Mouse (Mus musculus) kidney, postnatal 25 days (tissue): Measurements from ENCODE around the gene Mcm10.

ENCODE experiments used
- DNase-seq, 2 experiments: peaks; one replicate each; pipeline ENCODE4 v3.0.0; 2021; ENCODE audit warnings: mixed read lengths in 2 of 2

Mcm10 gene

DNA sequence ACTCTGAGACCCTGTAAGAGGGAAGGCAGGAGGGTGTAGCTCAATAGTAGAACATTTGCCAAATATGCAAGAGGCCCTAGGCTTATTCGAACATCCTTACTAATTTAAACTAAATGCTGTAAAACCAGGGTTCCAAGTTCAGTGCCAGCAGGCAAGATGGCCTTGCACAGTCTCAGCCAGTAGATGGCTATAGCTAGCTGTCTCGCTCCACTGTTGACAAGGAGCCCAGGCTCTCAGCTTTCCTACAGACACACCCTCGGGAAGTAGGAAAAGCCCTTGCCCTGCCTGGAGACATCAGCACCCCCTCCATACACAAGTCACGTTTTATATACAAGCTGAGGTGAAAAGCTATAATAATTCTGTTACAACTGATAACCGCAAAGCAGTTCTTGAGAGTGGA lies 20.1 kb upstream of the Mcm10 start:
- no peak for DNase-seq

DNA sequence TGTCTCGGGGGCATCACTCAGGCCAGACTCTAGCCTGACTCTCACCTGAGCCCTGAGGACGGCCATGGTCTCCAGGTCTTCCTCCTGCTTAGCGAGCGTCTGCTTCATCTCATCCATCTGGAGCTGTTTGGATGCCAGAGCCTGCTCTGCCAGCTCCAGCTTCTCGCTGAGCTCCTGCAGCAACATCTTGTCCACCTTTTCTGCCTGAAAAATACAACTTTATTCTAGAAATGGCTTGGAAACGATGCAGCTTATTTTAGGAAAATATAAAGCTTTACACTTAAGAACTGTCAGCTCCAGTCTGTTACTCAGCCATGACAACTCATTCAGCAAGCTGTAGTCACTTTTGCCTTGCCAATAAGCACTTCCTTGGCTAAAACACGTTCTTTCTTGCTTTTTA lies 18.6 kb upstream of the Mcm10 start:
- DNase-seq, result no peak

DNA sequence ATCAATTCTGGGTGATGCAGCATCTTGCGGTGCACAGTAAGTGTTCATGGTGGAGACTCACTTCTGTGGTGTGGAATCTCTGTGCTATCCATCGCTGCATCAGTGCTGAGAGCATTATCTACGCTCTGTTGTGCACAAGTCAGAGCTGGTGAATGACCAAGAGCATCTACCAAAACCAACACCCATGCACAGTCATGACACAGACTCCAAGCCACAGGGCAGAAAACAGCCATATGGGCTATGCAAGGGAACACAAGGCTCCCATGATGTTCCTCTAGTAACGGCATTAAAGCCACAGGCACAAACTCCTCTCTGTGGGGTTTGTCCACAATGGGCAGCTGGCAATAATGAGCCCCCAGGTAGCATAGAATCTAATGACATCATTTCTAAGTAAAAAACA lies 17.2 kb upstream of the Mcm10 start:
- DNase-seq, result no peak

DNA sequence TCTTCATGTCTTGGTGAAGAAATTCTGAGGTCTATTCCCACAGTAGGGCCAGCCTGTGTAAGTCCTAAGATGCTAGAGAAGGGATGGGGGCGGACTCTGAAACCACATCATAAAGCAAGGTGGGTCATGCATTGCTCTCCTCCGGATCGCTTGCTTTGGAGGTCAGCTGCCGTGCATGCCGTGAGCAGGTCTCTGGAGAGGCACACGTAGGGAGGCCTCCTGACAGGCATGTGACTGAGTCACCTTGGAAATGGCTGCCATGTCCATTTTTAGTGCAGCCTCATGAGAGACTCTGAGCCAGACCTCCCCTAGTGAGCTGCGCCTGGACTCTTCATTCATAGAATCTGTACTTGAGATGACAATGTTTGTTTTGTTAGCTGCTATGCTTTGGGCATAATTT lies 15.5 kb upstream of the Mcm10 start:
- no peak for DNase-seq

DNA sequence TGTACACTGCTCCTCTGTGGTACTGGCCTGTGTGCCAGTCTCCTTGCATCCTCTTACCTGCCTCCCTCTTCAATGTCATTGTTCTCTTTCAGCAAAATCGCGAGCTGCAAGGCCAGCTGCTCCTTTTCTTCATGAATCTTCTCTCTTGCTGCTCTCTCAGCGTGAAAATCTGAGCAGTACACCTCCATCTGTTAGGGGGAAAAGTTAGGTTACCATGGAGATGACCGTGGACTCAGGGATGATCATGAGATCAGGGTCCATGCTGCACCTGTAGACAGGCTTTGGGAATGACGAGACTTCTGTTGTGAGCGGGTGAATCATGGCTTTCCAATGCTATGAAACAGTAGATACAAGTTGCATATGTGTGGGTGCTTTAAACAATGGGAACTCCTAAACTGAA lies 14.5 kb upstream of the Mcm10 start:
- DNase-seq, result no peak

DNA sequence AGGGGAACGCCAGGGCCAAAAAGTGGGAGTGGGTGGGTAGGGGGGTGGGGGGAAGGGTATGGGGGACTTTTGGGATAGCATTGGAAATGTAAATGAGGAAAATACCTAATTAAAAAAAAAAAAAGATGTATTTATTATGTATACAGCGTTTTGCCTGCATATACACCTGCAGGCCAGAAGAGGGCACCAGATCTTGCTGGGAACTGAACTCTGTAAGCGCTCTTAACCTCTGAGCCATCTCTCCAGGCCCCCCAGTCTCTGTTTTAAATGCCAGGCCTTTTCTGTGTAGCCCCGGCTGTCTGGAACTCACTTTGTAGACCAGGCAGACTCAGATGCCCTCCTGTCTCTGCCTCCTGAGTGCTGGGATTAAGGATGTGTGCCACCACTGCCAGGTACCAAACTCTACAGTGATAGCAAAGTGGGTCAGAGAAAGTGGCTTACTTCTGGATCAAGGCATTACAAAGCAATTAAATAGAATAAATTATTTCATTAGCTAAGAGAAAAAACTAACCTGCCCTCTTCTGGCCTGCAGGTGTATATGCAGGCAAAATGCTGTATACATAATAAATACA lies 12.7 kb upstream of the Mcm10 start:
- DNase-seq, result no peak

DNA sequence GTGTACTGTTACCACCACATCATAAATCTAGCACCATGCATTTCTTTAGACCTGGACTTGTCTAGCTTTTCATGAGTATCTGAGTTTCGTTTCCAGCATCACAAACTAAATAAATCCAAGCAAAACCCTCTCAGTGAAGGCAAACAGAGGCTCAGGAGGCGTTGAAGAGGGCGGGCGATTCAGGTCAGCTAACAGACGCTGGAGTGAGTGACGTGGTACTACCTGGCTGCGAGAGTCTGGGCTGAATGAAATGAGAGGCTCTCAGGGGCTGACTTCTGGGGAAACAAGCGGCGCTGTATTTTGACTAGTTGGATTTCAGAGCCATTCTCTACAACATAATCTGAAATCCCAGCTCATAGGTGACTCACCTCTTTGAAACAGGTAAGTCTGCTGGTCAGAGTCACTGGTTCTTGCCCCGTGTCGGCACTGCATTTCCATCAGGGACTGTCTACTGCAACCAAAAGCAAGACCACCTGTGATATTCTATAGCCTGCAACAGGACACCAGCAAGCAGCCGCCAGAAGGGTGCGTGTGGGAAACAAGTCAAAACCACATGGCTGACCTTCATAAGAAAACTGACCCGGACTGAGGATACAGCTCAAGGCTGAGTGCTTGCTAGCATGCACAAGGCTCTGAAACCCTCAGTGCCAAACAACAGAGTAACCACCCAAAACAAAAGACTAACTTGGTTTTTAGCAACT lies 11.3 kb upstream of the Mcm10 start:
- no peak for DNase-seq

DNA sequence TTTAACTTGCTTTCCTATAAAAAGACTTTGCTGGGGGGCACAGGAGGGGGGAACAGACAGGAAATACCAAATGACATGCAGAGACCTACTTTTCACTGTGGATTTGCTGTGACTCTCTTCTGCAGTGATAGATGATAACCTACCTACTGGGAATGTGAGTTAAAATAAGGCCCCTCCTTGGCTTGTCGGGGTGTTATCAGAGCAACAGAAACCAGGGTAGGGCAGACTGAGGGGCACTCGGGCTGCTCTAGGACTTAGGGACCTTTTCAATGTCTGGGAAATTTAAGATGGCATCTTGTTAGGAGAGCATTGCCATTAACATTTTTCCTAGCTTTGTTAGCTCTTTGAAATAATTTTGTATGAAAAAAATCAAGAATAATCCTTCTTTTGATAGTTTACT lies 10.7 kb upstream of the Mcm10 start:
- no peak for DNase-seq

DNA sequence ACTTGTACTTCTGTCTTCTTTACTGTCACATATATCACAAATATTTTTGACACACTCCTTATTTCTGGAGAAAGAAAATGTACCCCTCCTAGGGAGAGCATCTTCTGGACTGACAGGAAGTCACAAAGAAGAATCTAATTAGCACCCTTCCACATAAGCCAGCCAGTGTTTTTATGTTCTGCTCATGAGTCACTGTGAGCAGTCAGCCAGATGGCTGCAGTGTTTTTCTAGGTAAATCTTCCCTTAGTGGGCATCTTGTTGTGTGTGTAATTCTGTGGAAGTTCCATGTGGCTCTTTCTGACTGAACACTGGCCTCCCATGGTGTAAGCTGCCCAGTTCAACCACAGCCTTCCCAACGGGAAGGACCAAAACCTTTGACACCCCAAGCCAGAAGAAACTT lies 7.1 kb upstream of the Mcm10 start:
- no peak for DNase-seq

DNA sequence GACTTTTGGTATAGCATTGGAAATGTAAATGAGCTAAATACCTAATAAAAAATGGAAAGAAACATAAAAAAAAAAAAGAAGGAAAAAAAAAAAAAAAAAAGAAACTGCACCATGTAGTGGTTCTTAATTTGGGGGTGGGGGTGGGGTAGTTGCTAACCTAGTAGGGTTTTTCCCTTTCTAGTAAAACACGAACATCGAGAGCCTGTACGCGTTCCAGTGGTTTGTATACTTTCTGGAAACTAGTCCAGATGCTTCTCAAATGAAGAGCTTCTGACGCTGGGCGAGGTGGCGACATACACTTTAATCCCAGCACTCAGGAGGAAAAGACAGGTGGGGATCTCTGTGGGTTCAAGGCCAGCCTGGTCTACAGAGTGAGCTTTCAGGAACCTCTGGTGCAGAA lies 4.3 kb upstream of the Mcm10 start:
- no peak for DNase-seq

DNA sequence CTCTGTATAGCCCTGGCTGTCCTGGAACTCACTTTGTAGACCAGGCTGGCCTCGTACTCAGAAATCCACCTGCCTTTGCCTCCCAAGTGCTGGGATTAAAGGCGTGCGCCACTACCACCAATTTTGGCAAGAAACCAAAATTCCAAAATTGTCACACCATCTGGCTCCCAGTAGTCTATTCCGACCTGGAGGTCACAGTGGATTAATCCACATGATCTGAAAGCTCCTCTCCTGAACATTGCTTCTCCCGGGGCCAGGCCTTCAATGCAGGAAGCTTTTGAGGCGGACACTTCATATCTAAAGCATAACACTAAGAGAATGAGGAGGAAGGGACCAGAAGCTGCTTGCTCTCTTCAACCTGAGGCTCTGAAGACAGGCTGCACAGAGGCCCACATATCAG lies 2.9 kb upstream of the Mcm10 start:
- no peak for DNase-seq

DNA sequence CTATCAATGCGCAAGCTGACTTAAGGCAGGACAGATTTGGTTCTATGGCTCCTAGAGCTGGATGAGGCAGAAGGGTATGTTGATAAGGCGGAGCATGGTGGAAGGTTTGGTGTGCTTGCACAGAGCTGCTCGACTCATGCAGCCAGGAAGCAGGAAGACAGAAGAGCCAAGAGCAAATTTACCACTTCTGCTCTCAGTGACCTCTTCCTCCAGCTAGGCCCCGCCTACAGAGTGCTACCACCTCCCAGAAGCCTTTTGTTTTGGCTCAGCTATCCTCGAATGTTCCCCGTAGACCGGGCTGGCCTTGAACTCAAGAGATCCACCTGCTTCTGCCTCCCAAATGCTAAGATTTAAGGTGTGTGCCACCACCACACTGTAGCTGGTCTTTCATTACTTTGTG lies 2.0 kb upstream of the Mcm10 start:
- DNase-seq, result no peak

DNA sequence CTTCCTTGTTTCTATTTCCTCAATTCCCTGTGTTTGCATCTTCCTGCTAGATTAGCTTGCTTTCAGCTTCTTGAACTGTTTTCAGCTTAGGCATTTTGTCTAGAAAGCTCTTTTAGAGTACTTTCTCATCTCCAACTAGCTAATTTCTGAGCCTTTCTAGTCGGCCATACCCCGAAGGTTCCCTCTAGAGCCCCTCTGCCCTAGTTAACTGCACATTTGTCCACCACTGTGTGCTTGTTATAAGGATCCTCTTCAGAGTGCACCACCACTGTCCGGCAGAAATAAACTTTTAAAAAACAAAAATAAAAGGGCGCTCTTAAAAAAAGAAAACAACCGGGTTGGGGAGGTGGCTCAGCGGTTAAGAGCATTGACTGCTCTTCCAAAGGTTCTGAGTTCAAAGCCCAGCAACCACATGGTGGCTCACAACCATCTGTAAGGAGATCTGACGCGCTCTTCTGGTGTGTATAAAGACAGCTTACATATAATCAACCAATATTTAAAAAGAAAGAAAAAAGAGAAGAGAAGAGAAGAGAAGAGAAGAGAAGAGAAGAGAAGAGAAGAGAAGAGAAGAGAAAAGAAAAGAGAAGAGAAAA lies 597 bp downstream of the Mcm10 start:
- DNase-seq, result no peak

DNA sequence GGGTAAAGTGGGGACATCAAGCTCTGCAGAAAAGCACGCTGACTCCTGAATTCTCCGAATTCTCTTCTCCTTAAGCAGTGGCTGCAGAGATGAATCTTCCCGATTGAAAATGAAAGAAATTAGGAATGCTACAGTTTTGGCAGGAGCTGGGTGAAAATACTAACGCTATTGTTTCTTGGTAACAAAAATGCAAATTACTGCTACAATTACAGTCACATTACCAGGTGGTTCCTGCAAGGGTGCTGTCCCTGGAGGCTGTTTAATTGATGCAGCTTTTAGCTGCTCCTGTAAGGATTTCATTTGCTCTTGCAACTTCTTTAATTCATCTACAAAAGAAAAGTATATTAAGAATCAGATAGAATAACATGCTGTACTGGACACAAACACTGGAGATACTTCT lies 5.5 kb downstream of the Mcm10 start:
- DNase-seq, result no peak

DNA sequence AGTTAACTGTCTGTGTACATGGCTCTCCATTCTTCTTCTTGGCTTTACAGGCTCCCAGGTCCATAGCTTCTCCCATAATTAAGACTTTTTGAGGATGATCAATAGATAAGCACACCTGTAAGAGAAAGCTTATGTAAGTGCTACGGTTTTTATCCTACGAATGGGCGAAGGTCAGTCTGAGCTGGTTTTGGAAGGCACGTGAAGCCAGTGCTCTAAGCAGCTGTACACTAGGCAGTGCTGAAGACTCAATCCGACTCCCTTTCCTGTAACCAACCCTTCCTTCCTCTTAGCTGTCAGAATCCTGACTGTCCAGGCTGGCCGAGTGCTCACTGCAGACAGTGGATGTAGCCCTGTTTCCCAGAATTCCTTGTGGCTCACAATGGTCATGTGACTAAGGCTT lies 11.3 kb downstream of the Mcm10 start:
- DNase-seq, result no peak

DNA sequence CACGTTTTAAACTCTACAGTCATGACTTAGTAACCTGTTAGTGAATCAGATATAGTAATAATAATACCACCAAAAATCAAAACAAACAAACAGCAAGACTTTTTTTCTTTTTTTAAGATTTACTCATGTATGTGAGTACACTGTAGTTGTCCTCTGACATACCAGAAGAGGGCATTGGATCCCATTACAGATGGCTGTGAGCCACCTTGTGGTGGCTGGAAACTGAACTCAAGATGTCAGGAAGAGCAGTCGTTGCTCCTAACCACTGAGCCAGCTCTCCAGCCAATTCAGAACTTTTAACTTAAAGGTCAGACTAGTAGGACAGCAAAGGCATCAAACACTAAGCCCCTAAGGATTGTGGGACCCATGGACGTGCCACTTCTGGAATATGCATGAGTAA lies 13.7 kb downstream of the Mcm10 start:
- DNase-seq, result peak; percentile 43 to 53

DNA sequence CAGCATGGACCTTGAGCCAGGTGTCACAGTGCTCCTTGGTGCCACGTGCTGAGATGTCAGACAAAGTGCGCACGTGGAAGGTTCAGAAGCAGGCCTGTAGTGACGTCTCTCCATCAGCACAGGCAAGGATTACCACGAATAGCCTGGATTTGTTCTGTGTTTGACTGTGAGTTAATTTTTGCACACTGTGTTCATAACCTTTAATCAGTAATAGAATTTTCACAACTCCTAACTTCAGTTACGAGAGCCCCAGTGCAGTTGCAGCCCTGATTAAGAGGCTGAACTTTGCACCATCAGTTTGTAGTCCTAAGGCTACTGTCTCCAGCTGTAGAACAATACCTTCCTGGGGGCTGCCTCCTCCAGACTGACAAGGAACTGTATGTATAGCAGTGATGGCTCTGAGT lies 16.2 kb downstream of the Mcm10 start:
- peak; percentile 57 to 84 for DNase-seq

DNA sequence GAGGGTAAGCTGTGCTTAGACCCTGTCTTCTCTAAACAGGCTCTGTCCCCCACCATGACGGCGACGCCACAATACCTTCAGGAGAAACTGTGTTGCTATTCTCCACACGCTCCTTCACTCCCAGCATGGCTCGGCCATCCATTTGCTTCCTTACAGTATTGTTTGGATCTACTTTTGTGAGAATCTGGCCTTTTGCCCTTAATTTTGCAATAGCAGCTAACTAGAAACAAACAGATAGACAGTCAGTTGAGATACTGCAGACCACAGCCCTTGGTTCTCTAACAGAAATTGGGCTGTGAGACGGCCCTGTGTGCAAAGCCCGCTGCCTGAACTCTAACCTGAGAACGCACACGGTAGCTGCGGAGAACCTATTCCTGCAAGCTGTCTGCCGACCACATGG lies 16.9 kb downstream of the Mcm10 start:
- no peak for DNase-seq

DNA sequence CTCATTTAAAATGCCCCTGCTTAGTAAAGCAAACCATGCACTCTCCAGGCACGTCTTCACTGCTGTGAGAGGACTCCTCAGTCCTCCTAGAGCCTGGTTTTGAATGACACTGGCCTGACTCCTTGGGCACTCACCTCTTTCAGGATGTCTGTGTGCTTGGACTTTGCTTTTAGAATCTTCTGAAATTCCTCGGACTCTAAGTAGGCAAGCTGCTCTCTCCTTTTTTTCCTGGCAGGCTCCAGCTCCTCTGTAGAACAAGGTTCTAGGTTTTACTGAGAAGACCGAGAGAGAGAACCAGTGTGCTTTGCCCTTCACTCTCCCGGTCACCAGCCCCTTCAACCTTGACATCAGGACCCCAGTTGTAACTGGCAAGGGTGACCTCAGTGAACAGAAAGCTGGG lies 18.2 kb downstream of the Mcm10 start:
- peak in 1 of 2 experiments; percentile 44 for DNase-seq

DNA sequence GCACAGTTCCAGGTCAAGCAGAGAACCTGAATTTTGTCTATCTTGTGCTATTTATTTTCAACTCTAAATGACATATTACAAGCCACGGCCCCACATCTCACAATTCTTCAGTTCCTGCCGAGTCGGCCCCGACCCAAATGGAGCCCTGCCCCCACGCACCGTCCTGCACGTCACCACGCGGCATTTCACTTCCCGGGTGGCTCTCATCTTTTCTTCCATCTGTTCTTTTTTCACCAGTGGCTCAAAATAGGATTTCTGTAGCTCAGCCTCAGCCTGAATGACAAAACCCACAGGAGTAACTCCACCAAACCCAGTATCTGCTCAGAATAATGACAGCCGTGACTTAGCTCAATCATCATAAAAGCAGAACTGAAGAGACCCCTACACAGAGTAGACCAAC lies 19.0 kb downstream of the Mcm10 start:
- no peak for DNase-seq

DNA sequence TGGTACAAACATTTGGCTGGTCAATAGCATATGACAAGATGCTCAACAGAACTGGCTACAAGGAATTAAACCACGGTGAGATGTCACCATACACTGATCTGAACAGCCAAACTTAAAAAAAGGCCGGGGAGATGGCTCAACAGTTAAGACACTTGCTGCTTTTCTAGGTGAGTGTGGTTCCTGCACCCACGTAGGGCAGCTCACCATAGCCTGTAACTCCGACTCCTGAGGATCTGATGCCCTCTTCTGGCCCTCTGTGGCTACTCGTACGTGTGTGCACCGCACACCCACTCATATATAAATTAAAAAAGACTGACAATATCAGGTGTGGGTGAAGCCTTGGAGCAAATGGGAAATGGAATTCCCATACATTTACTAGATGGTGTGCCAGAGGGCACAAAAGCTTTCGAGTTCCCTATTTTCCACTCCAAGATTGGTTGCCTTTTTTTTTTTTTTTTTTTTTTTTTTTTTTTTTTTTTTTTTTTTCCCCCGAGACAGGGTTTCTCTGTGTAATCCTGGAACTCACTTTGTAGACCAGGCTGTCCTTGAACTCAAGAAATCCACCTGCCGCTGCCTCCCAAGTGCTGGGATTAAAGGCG lies 23.7 kb downstream of the Mcm10 start:
- DNase-seq, result no peak

DNA sequence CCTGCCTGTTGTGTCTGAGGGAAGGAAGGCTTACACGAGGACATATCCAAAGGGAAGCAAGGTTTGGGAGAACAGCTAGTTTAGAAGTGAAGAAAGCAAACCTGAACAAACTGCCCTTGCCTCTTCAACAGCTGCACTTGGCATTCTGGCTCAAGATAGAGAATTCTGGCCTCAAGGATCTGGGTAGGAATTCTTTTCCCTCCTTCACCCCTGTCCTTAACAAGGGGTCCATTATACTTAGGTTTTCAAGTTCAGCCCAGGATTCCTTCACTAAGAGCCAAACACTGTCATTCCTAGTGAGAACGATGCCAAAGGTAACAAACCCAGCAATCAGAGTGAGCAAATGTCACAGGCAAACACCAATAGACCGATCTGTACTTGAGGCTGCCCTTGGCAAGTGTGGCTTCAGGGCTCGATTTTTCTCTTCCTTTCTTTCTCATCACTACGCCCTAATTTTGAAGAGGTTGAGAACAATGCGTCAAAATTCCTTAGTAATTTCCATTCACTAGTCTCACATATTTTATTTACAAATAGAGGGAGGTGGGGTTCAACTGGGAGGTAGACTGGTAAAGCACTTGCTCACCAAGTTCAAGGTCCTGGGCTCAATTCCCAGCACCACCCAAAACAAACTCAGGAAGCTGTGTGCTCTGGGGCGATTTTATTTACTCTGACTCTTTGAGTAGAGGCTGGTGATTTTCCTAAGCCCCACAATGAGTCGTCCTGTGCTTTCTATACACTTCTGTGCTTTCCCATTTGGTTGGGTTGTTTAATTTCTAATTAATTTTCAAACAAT lies 25.0 kb downstream of the Mcm10 start:
- DNase-seq, result no peak

DNA sequence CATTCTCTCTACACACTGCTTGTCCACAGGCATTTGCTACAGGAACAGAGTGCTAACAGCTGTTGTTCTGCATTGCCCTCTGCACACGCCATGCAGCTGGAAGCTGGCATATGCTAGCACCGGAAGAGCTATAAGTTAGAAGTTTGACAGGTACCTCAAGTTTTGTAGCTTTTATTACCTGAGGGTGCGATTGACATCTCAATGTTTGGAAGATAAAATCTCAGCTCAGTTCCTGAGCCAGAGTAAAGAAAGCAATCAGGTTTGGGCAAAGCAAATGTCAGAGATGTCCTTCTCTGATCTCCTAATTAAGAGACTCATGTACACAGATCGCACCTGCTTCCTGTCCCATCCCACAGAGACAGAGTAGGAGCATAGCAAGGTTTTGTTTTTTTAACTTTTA lies 25.8 kb downstream of the Mcm10 start:
- DNase-seq, result no peak

DNA sequence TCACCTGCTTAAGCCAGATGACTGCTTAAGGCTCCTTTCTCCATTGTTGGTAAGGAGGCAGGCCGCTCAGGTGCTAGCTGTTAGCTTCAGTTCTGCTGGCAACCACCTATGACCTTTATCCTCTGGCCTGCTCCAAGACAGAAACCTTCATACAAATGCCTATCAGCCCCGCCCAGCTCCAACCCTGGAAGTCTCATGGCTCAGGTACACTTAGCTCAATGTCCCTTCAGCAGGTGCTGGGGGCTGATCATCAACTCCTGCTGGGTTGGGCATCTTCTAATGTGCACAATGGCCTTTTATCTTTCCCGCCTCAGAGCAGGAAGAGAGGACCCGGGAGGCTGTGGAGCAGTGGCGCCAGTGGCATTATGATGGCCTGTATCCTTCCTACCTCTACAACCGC lies 27.6 kb downstream of the Mcm10 start:
- no peak for DNase-seq
